Mouse (Mus musculus) hindbrain, embryonic 16.5 days (tissue): ENCODE results near the gene Rubcn. TPM values are rescaled to one million over a fixed set of nuclear protein-coding genes. Genes with fewer than 3 reads are reported as not detected.
A peak's percentile ranks its signal among the peaks of the same experiment; 100 is the strongest.
"Not testable (repeated sequence)": the region's sequence is repeated elsewhere in the genome, so short reads cannot be mapped to it uniquely, and the experiment has no call there.

Experiments
- ATAC-seq: fragments of 200-750 bp; cut with Nextera tagmentation; 2 replicates; pipeline ENCODE4 v1.8.0; 2017; ENCODE audit warnings: moderate TSS enrichment, moderate library complexity
- H3K27ac ChIP-seq: fragments of 300-500 bp; sonication (generic); 2 replicates; pipeline ENCODE4 v1.5.1; 2014; ENCODE audit warnings: low read depth, mild to moderate bottlenecking, control low read depth, low read length, moderate library complexity
- H3K27me3 ChIP-seq: fragments of 300-500 bp; sonication (generic); replicated peaks from 2 replicates; pipeline ENCODE4 v1.6.1; 2014; ENCODE audit warnings: low read length; ENCODE audit not compliant: control insufficient read depth, insufficient read depth
- H3K36me3 ChIP-seq: fragments of 300-500 bp; sonication (generic); 2 replicates; pipeline ENCODE4 v1.6.1; 2014; ENCODE audit warnings: mild to moderate bottlenecking, low read length, moderate library complexity, mixed read lengths; ENCODE audit not compliant: control insufficient read depth, insufficient read depth
- H3K4me1 ChIP-seq: fragments of 300-500 bp; sonication (generic); 2 replicates; pipeline ENCODE4 v1.6.1; 2014; ENCODE audit warnings: low read depth, low read length; ENCODE audit not compliant: control insufficient read depth, insufficient read depth
- H3K4me2 ChIP-seq: fragments of 300-500 bp; sonication (generic); 2 replicates; pipeline ENCODE4 v1.6.1; 2014; ENCODE audit warnings: mild to moderate bottlenecking, low read length, control low read depth, moderate library complexity
- H3K4me3 ChIP-seq: fragments of 300-500 bp; sonication (generic); 2 replicates; pipeline ENCODE4 v1.5.1; 2014; ENCODE audit warnings: mild to moderate bottlenecking, low read length, control low read depth, moderate library complexity
- H3K9ac ChIP-seq: fragments of 300-500 bp; sonication (generic); 2 replicates; pipeline ENCODE4 v1.6.1; 2014; ENCODE audit warnings: low read depth, mild to moderate bottlenecking, control low read depth, low read length, moderate library complexity
- H3K9me3 ChIP-seq: fragments of 300-500 bp; sonication (generic); 2 replicates; pipeline ENCODE4 v1.6.1; 2014; ENCODE audit warnings: mild to moderate bottlenecking, low read length, moderate library complexity; ENCODE audit not compliant: control insufficient read depth
- WGBS: fragments of 180-500 bp; shearing (Covaris S2); extraction: QIAGEN DNeasy Blood & Tissue Kit; methylation state at CpG from one replicate; pipeline ENCODE4 v1.1.7; 2014; 5-methylcytosine and 5-hydroxymethylcytosine counted together
- polyA plus RNA-seq: library from polyadenylated mRNA; unstranded; fragments of >200 nt; fragmentation: Nextera tagmentation; extraction: Ambion mirVana; gene quantifications from 2 replicates; pipeline ENCODE4 v1.2.1, GENCODE M21; 2015

Rubcn gene
- polyA plus RNA-seq, 1 experiment from 2014 or later = 35.3 TPM

- no peak overlapping the region for H3K9ac ChIP-seq
- H3K27me3 ChIP-seq = no peaks in the 10 kb centered on the region
- H3K4me2 ChIP-seq = no peak overlapping the region
- H3K4me1 ChIP-seq = peaks cover 11% of the 10 kb centered on the region
- no peaks in the 10 kb centered on the region for H3K36me3 ChIP-seq
- no peak overlapping the region for H3K27ac ChIP-seq
- no peaks in the 10 kb centered on the region for H3K9me3 ChIP-seq
- H3K4me3 ChIP-seq = no peak overlapping the region
- WGBS = 93% methylated on average over 3 of the region's 3 CpGs
- ATAC-seq = no peak
Measured at GRCm38 (mm10) chr16:32875847-32876246, 1.7 kb downstream of the Rubcn start.

- 59% methylated on average over 1 of the region's 1 CpGs for WGBS
- H3K27ac ChIP-seq, ATAC-seq, H3K9ac ChIP-seq, H3K4me3 ChIP-seq, H3K36me3 ChIP-seq, H3K4me2 ChIP-seq, H3K9me3 ChIP-seq, H3K27me3 ChIP-seq: not testable (repeated sequence)
- peaks cover 11% of the 10 kb centered on the region for H3K4me1 ChIP-seq
Measured at GRCm38 (mm10) chr16:32875281-32875680, 2.3 kb downstream of the Rubcn start.

GRCm38 (mm10) chr16:32873366-32873765 lies 4.2 kb downstream of the Rubcn start:
- Histone ChIP-seq H3K27me3 (no peaks in the 10 kb centered on the region), H3K4me2 (no peak overlapping the region), H3K9ac (no peak overlapping the region), H3K36me3 (no peaks in the 10 kb centered on the region), H3K4me1 (peaks cover 5% of the 10 kb centered on the region), H3K9me3 (no peaks in the 10 kb centered on the region), H3K4me3 (no peak overlapping the region), H3K27ac (no peak overlapping the region)
- WGBS = 52% methylated on average over 3 of the region's 3 CpGs
- ATAC-seq = no peak

GRCm38 (mm10) chr16:32870231-32870630 lies 7.3 kb downstream of the Rubcn start:
- Histone ChIP-seq H3K27ac (no peak overlapping the region), H3K36me3 (no peaks in the 10 kb centered on the region), H3K4me2 (no peak overlapping the region), H3K4me1 (peaks cover 15% of the 10 kb centered on the region), H3K9me3 (no peaks in the 10 kb centered on the region), H3K4me3 (no peak overlapping the region), H3K27me3 (no peaks in the 10 kb centered on the region), H3K9ac (no peak overlapping the region)
- 57% methylated on average over 5 of the region's 5 CpGs for WGBS
- ATAC-seq = no peak

GRCm38 (mm10) chr16:32867919-32868552 lies 9.5 kb downstream of the Rubcn start:
- Histone ChIP-seq H3K27me3 (no peaks in the 10 kb centered on the region), H3K4me2 (peak overlapping the region; percentile 73), H3K4me1 (peaks cover 15% of the 10 kb centered on the region), H3K9ac (peak overlapping the region; percentile 87), H3K9me3 (no peaks in the 10 kb centered on the region), H3K4me3 (peak overlapping the region; percentile 68), H3K27ac (peak overlapping the region; percentile 87), H3K36me3 (no peaks in the 10 kb centered on the region)
- WGBS = 0% methylated on average over 35 of the region's 35 CpGs
- peak; percentile 99 for ATAC-seq

GRCm38 (mm10) chr16:32866713-32867112 lies 10.9 kb downstream of the Rubcn start:
- WGBS = 87% methylated on average over 5 of the region's 5 CpGs
- peak overlapping the region; percentile 68; the same call in 1 of the 2 replicates for H3K4me3 ChIP-seq
- peak overlapping the region; percentile 73 for H3K4me2 ChIP-seq
- no peak for ATAC-seq
- peaks cover 15% of the 10 kb centered on the region for H3K4me1 ChIP-seq
- H3K9me3 ChIP-seq = no peaks in the 10 kb centered on the region
- H3K27me3 ChIP-seq = no peaks in the 10 kb centered on the region
- H3K36me3 ChIP-seq = no peaks in the 10 kb centered on the region
- no peak overlapping the region for H3K27ac ChIP-seq
- H3K9ac ChIP-seq = peak overlapping the region; percentile 2

GRCm38 (mm10) chr16:32865401-32865800 lies 12.2 kb downstream of the Rubcn start:
- Histone ChIP-seq H3K27ac (no peak overlapping the region), H3K9me3 (no peaks in the 10 kb centered on the region), H3K36me3 (no peaks in the 10 kb centered on the region), H3K9ac (no peak overlapping the region), H3K27me3 (no peaks in the 10 kb centered on the region), H3K4me3 (no peak overlapping the region), H3K4me2 (no peak overlapping the region), H3K4me1 (peaks cover 15% of the 10 kb centered on the region)
- ATAC-seq = no peak
- WGBS = 87% methylated on average over 4 of the region's 4 CpGs

GRCm38 (mm10) chr16:32861813-32862385 lies 15.7 kb downstream of the Rubcn start:
- Histone ChIP-seq H3K4me1 (peaks cover 4% of the 10 kb centered on the region), H3K4me3 (no peak overlapping the region), H3K4me2 (no peak overlapping the region), H3K9ac (no peak overlapping the region), H3K9me3 (no peaks in the 10 kb centered on the region), H3K27me3 (no peaks in the 10 kb centered on the region), H3K27ac (no peak overlapping the region), H3K36me3 (no peaks in the 10 kb centered on the region)
- 89% methylated on average over 3 of the region's 3 CpGs for WGBS
- no peak for ATAC-seq

GRCm38 (mm10) chr16:32858771-32859636 lies 18.6 kb downstream of the Rubcn start:
- Histone ChIP-seq H3K9ac (no peak overlapping the region), H3K27ac (no peak overlapping the region), H3K4me3 (no peak overlapping the region), H3K4me2 (no peak overlapping the region), H3K27me3 (no peaks in the 10 kb centered on the region), H3K4me1 (no peaks in the 10 kb centered on the region; the same call in 1 of the 2 replicates), H3K9me3 (no peaks in the 10 kb centered on the region), H3K36me3 (no peaks in the 10 kb centered on the region)
- WGBS = 78% methylated on average over 12 of the region's 12 CpGs
- ATAC-seq = no peak
